Mouse (Mus musculus) stomach, adult 2 months (tissue): ENCODE measurements around the gene Ccdc172. TPM values are rescaled to one million over a fixed set of nuclear protein-coding genes. Genes with fewer than 3 reads are reported as not detected.

Experiments used
- polyA plus RNA-seq: library from polyadenylated mRNA; depleted of rRNA; stranded (reverse); fragments of >200 nt; gene quantifications from 2 replicates; pipeline ENCODE4 v1.2.3, GENCODE M21; 2012; rRNA removed

Gene Ccdc172
- not detected in 2 replicates for polyA plus RNA-seq

DNA sequence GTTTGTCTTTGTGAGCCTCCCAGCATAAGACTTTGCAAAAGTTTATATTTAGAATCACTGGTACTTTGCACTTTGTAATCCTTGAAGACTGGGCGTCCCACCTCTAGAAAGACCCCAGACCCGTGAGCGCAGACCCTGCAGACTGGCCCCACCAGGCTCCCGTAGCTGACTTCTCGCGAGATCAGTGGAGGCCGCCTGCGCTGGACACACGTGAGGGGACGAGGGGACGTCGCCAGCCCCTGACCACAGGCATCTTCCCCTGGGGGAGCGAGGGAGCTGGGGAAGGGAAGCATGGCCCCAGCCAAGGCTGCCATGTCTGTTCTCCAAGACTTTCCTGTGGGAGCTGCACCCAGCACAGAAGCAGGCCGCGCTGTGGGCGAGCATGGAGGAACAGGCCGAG, at the start of gene Ccdc172:
Gene Ccdc172, plus strand, starts transcription at position 176 of the 400 bp plus-strand sequence.

Other genes with a start within 250 kb of the Ccdc172 start
- 0.75 and 2.5 TPM in 2 replicates for gene Gfra1, start 56.1 kb upstream of the Ccdc172 start, polyA plus RNA-seq
- gene Pnlip, start 140.5 kb downstream of the Ccdc172 start, polyA plus RNA-seq: 0.38 and 0.83 TPM in 2 replicates
- gene Pnliprp1, start 216.9 kb downstream of the Ccdc172 start, polyA plus RNA-seq: 13.8 and 16.5 TPM in 2 replicates
- 45.1 and 55.6 TPM in 2 replicates for gene Pnliprp2, start 247.7 kb downstream of the Ccdc172 start, polyA plus RNA-seq